Mouse (Mus musculus): ENCODE results near the gene Il17rb. TPM values are rescaled to one million over a fixed set of nuclear protein-coding genes. Genes with fewer than 3 reads are reported as not detected.

The Il17rb gene
- total RNA-seq, 1 experiment from 2014 or later, result 3.9 TPM

DNA sequence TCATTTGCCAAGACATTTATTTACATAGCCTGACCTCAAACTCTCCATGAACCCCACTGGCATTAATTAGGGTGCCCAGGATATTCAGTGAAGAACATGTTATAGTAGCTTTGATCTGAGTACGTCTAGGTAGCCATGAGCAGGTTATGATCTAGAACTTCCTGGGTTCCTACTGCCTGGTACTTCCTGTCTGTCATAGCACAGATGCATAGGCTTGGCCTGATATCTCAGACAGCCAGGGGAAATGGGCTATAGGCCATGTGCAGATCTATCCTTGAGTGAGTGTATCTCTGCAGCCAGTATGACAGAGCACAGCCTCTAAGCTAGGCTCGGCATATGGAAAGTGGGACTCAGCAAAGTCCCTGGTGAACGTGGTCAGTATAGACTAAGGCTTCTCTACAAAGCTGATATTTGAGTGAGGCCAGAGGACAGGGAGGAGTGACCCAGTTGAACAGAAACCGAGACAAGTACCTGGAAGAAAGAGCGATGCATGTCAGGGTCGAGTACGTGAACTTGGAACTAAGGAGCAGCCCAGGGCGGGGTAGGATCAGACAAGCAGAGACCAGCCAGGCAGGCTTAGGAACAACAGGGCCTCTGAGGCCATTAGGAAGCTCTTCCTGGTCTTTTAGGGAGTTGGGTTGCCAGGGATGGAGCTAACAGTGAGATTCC lies 9.2 kb upstream of the Il17rb start:
- no peak for ATAC-seq (replicated peaks; ENCODE audit: low read depth, poor library complexity, severe bottlenecking)

DNA sequence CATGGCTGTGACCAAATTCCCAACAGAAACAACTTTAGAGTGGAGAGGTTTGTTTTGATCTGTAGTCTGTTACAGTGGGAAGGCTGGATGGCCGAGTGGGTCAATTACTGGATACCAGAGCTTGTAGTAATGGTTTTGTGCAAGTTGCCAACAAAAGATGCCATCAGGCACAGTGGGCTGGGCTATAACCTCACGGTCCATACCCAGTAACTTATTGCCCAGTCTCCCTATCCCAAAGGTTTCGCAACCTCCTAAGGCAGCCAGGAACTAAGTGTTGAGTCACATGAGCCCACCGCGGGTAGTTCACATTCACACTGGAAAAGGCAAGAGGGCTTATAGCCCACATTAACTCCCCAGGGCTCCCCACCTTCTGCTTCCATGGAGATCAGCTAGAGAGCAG lies 8.0 kb upstream of the Il17rb start:
- no peak for ATAC-seq (replicated peaks; ENCODE audit: low read depth, poor library complexity, severe bottlenecking)

DNA sequence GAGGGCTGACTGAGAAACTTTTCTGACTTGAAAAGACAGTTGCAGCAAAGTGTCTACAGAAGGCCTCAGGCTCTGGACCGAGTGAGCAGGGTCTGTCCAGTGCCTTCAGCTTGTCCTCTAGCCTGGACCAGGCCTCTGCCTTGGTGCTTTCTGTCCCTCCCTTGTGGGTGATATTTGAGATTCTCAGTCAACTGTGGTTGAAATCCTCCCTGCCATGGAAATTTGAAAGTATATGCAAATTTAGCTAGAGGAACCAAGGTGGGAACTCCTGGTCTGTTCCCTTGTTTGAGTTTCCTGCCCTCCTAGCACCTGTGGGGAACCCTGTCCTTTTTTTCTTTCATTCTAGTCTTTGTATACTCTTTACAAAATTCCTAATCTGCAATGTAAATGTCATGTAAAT lies 6.3 kb upstream of the Il17rb start:
- ATAC-seq (replicated peaks; ENCODE audit: low read depth, poor library complexity, severe bottlenecking), result no peak

DNA sequence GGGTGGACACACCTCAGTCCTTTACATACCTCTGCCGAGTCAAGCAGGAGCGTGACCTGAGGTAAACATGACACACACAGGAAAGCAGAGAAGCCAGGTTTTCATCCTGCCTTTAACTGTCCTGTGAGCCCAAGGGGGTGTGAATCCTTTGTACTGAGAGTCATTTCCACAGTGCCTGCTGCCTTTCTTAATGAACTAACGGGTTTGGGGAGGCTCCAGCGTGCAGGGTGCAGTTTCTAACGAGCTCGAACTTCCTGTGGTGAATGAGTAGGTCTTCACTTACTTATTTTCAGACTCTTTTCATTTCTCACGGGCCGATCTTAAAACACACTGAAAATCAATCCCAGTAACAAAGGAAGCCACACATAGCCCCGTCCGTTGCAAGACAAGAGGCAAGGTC lies 5.8 kb upstream of the Il17rb start:
- ATAC-seq (replicated peaks; ENCODE audit: low read depth, poor library complexity, severe bottlenecking), result peak; percentile 50

- ATAC-seq (replicated peaks; ENCODE audit: low read depth, poor library complexity, severe bottlenecking), result no peak
These were observed 3.3 kb upstream of the Il17rb start for GRCm38 (mm10) chr14:30011886-30012560.

DNA sequence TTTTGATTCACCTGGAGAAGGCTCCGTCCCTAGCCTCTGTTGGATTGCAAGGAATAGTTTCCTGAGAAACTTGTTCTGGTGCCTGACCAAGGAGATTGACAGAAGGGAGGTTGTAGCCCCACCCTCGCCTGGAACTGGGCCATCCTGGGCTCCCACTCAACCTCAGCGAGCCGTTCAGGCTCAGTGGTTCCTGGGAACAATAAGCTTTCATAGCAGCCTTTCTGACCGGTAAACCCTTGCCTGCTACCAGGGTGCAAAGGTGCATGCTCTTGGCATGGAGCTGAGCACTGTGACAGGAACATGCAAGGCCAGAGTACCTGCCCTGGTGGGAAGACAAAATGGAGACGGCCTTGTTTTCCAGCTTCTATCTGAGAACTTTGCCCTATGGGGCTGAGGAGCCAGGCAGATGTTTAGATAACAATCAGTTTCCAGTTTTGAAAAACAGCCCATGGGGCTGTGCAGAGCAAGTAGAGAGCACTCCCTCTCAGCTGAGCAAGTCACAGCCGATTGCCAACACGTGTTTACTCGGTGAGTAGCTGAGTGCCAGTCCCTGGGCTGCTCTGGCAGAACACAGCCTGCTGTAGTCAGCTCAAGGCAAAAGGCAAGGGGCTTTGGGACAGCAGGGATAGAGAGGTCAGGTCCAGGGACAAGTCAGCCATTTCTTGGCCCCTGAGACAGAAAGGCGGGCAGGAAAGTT lies 1.3 kb upstream of the Il17rb start:
- no peak for ATAC-seq (replicated peaks; ENCODE audit: low read depth, poor library complexity, severe bottlenecking)

DNA sequence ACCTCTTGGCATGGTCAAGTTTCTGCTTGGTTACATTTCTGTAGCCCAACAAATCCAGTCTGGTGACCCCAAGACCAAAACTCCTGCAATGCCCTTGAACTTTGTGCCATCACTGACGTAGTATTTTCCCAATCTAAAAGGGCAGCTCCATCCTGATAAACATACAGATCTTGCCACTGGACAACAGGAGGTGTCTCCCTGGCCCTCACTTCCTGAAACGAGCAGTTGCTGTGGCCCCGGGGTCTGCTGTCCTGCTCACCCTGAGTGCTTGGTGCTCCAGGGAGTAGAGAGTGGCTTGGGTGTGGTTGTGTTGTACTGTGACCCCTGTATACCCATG lies 9.3 kb downstream of the Il17rb start:
- no peak for ATAC-seq (replicated peaks; ENCODE audit: low read depth, poor library complexity, severe bottlenecking)

GRCm38 (mm10) chr14:29998747-29999474 lies 9.8 kb downstream of the Il17rb start:
- ATAC-seq (replicated peaks; ENCODE audit: low read depth, poor library complexity, severe bottlenecking), result no peak

DNA sequence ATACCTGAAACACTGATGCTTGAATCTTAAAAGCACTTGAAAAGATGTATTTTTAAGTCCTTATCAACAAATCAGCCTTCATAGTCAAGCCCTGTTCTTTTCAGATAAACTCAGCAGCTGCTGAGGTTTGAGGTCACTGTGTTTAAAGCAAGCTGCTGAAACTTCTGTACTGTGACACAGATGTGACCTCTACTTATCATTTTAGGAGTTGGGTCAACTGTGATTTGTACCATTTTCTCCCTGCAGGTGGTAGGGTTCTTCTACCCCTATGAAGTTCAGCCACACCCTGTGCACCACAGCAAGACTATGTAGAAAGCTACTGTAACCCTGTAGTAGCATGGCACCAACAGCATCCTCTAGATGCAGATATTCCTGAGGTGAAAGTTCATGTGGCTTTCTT lies 11.4 kb downstream of the Il17rb start:
- no peak for ATAC-seq (replicated peaks; ENCODE audit: low read depth, poor library complexity, severe bottlenecking)

DNA sequence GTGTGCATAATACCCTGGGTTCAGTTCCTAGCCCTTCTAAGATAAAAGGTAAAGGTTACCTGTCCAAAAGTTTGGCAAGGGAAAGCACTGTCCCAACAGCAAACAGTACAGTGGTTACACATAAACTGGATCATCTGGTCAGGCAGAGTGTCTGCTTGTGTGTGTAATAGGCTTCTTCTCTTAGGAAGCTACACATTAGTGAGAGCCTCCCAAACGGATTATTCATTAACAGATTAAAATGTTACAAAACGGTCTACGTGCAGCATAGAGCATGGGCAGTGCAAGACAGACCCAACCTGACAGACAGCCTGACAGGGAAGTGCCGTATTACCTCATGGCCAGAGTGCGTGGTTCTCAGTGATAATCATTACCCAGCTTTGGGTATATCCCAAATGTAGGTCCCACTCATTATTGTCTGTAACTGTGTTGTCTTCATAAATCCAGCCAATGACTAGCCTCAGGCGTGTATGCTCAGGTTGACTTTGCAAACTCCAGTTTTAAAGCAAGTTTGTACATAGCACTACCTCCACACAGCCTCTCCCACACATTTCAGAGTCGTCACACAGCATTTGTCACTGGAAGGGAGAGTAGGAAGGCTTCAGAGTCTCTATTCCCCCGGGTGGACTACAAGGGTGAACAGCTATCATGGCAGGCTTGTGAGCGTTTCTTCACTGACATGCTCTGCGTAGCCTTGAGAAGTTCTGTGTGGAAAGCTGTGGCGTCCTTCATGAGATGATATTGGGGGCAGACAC lies 12.5 kb downstream of the Il17rb start:
- ATAC-seq (replicated peaks; ENCODE audit: low read depth, poor library complexity, severe bottlenecking), result no peak

- ATAC-seq (replicated peaks; ENCODE audit: low read depth, poor library complexity, severe bottlenecking), result no peak
These were observed 13.7 kb downstream of the Il17rb start for GRCm38 (mm10) chr14:29994976-29995375.

DNA sequence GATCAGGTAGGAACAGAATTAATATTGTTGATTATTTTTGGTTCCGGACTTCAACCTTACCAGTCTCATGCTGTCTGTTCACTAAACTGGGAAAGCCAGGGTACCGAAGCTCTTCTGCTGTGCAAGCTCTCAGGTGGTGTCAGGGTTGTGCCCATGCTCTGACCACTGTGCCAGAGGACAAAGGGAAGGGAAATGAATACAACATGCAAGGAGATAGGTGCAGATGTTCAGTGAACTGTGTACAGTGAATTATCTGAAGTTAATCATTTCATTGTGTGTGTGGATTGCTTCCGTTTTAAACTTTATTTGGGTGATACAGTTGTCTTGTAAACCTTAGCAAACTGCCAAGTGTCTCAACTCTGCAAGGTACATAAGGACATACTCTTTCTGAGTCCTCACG lies 20.4 kb downstream of the Il17rb start:
- ATAC-seq (replicated peaks; ENCODE audit: low read depth, poor library complexity, severe bottlenecking), result no peak

GRCm38 (mm10) chr14:29987739-29988138 lies 21.0 kb downstream of the Il17rb start:
- no peak for ATAC-seq (replicated peaks; ENCODE audit: low read depth, poor library complexity, severe bottlenecking)

DNA sequence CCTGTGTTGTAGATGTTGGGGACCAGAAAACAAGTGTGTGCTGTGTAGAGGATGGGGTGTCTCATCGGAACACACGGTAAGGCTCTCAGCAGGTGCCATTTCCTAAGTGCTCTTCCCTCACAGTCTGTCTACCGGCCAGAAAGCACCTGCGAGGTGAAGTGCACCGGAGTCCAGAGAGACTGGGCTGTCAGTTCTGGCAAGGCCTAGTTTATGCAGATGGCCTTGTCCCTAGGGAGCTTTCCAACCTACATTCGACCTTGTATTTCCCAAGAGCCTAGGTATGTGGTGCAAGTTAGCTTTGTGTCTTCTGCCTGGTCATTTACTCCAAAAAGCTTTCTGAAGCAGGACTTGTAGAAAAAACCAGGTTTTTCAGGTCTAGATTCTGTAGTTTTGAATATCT lies 21.4 kb downstream of the Il17rb start:
- ATAC-seq (replicated peaks; ENCODE audit: low read depth, poor library complexity, severe bottlenecking), result no peak

DNA sequence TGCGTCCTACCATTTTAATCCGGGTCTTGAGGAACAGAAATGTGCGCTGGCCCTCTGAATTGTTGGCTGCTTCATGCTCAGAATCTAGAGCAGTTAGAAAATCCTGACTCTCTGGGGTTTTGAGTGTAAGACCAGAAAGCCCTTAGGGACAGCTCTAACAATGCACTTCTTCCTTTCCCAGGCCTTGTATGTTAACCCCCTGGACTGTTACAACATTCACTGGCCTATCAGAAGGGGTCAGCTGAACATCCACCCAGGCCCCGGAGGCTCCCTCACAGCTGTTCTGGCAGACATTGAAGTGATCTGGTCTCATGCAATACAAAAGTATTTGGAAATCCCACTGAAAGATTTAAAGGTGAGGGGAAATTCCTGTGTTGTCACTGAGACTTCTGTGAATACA lies 22.6 kb downstream of the Il17rb start:
- no peak for ATAC-seq (replicated peaks; ENCODE audit: low read depth, poor library complexity, severe bottlenecking)

GRCm38 (mm10) chr14:29980447-29981205 lies 28.1 kb downstream of the Il17rb start:
- ATAC-seq (replicated peaks; ENCODE audit: low read depth, poor library complexity, severe bottlenecking), result peak; percentile 57

GRCm38 (mm10) chr14:29978254-29979204 lies 30.2 kb downstream of the Il17rb start, which contains the start of gene Actr8:
Gene Actr8, plus strand, starts transcription at chr14:29978337.
- ATAC-seq (replicated peaks; ENCODE audit: low read depth, poor library complexity, severe bottlenecking), result peak; percentile 94

- no peak for ATAC-seq (replicated peaks; ENCODE audit: low read depth, poor library complexity, severe bottlenecking)
These were observed 31.8 kb downstream of the Il17rb start for GRCm38 (mm10) chr14:29976927-29977326.

Data from common myeloid progenitor, adult 5-6 weeks (primary cell).